Mouse (Mus musculus) MEL (cell line): ENCODE measurements around the gene Gabbr2.

Experiments used
- CHD1 ChIP-seq: IDR thresholded peaks from 2 replicates; pipeline ENCODE4 v1.6.1; 2012; ENCODE audit warnings: low read depth, mild to moderate bottlenecking, inconsistent platforms, low read length, improper control_type of control experiment
- CTCF ChIP-seq, 3 experiments: IDR thresholded peaks in 2 of 3; conservative IDR thresholded peaks in 1 of 3; 2 replicates each; pipeline ENCODE4 v1.5.1; 2011 to 2012; ENCODE audit warnings: low read length in 3 of 3, low read depth in 2 of 3, mild to moderate bottlenecking in 2 of 3, improper control_type of control experiment in 1 of 3, inconsistent platforms in 1 of 3, mixed read lengths in 1 of 3, moderate library complexity in 1 of 3; ENCODE audit not compliant: control insufficient read depth in 1 of 3, insufficient read depth in 1 of 3, poor library complexity in 1 of 3, severe bottlenecking in 1 of 3
- EP300 ChIP-seq, 2 experiments: IDR thresholded peaks; 2 replicates each; pipeline ENCODE4 v1.6.1; 2011; ENCODE audit warnings: improper control_type of control experiment in 2 of 2, low read length in 2 of 2, low read depth in 1 of 2, mild to moderate bottlenecking in 1 of 2
- GATA1 ChIP-seq: IDR thresholded peaks from 2 replicates; pipeline ENCODE4 v1.6.1; 2011; ENCODE audit warnings: low read depth, low read length, improper control_type of control experiment
- MAFK ChIP-seq: IDR thresholded peaks from 2 replicates; pipeline ENCODE4 v1.6.1; 2011; ENCODE audit warnings: low read depth, mild to moderate bottlenecking, low read length, improper control_type of control experiment, borderline replicate concordance
- MAX ChIP-seq: IDR thresholded peaks from 2 replicates; pipeline ENCODE4 v1.6.1; 2011; ENCODE audit warnings: low read length, improper control_type of control experiment
- MYB ChIP-seq: IDR thresholded peaks from 2 replicates; pipeline ENCODE4 v1.6.1; 2011; ENCODE audit warnings: mild to moderate bottlenecking, low read depth, low read length, improper control_type of control experiment
- POLR2A ChIP-seq, 2 experiments: IDR thresholded peaks; 2 replicates each; pipeline ENCODE4 v1.6.1; 2011 to 2012; ENCODE audit warnings: low read length in 2 of 2, mild to moderate bottlenecking in 2 of 2, control low read depth in 1 of 2, improper control_type of control experiment in 1 of 2, low read depth in 1 of 2, moderate library complexity in 1 of 2; ENCODE audit not compliant: control insufficient read depth in 1 of 2, insufficient read depth in 1 of 2, poor library complexity in 1 of 2
- RCOR1 ChIP-seq: IDR thresholded peaks from 2 replicates; pipeline ENCODE4 v1.6.1; 2012; ENCODE audit warnings: low read depth, mild to moderate bottlenecking, inconsistent platforms, low read length, improper control_type of control experiment
- ZMIZ1 ChIP-seq: IDR thresholded peaks from 2 replicates; pipeline ENCODE4 v1.6.1; 2012; ENCODE audit warnings: low read depth, mild to moderate bottlenecking, inconsistent platforms, low read length, improper control_type of control experiment, moderate library complexity
- ZNF384 ChIP-seq: IDR thresholded peaks from 2 replicates; pipeline ENCODE4 v1.6.1; 2012; ENCODE audit warnings: low read depth, mild to moderate bottlenecking, inconsistent platforms, low read length, improper control_type of control experiment

- TF ChIP-seq EP300 (IDR thresholded peaks at IDR 0.05; ENCODE audit: low read depth in 1 of 2, low read length in 2 of 2) (no peak), CTCF (IDR thresholded peaks at IDR 0.05 in 2 of 3, conservative IDR thresholded peaks at IDR 0.05 in 1 of 3; ENCODE audit: control insufficient read depth in 1 of 3, insufficient read depth in 1 of 3, low read depth in 2 of 3, low read length in 3 of 3, poor library complexity in 1 of 3, severe bottlenecking in 1 of 3) (no peak), ZNF384 (no peak), POLR2A (IDR thresholded peaks at IDR 0.05; ENCODE audit: control insufficient read depth in 1 of 2, insufficient read depth in 1 of 2, low read depth in 1 of 2, low read length in 2 of 2, poor library complexity in 1 of 2) (no peak), MAFK (no peak), ZMIZ1 (no peak), RCOR1 (no peak), MYB (no peak), MAX (no peak), CHD1 (no peak), GATA1 (no peak)
Measured at GRCm38 (mm10) chr4:46727153-46727552, 264.5 kb downstream of the Gabbr2 start.
